Mouse (Mus musculus) ovary, postnatal 10 days (tissue): ENCODE data around the gene Gtpbp2.

Experiments used
- DNase-seq: peaks from one replicate; pipeline ENCODE4 v3.0.0; 2022; ENCODE audit warnings: low spot score

Gene Gtpbp2

DNA sequence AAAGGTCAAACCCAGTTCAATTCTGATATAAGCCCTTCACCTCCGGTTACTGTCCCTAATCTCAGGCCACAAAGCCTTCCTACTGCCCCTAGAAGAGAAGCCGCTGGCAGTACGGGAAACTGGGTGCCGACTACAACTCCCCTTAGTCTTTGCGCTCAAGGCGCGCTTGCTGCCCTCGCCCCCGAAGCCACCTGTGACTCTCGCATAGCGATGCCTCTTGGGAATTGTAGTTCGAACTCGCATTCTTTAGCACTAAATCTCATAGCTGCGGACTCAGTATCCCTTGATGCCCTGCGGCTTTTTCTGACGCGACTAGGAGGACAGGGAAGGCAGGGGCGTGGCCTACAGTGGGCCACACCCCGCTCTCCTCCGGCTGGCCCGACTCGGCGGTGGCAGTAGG, at the start of gene Gtpbp2:
Gene Gtpbp2, plus strand, starts transcription at position 347 of the 400 bp plus-strand sequence.
- no peak for DNase-seq

DNA sequence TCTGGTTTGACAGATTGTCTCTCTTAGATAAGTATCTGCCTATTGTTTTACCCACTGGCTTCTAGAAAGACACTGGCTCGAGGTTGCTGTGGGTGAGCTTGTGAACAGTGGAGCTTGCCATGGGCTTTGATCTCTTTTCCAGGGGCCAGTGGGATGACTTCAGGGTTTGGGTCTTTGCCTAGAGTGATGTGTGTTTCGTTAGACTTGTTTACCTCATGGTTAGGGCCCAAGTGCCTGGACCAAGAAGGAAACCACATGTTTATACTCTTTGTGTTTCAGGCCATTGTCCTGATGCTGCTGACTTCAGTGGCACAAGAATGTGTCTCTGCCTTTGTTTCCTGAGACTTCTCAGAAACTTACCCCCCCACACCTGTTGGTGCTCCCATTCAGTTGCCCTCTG, 45.3 kb upstream of the Gtpbp2 start:
- no peak for DNase-seq

DNA sequence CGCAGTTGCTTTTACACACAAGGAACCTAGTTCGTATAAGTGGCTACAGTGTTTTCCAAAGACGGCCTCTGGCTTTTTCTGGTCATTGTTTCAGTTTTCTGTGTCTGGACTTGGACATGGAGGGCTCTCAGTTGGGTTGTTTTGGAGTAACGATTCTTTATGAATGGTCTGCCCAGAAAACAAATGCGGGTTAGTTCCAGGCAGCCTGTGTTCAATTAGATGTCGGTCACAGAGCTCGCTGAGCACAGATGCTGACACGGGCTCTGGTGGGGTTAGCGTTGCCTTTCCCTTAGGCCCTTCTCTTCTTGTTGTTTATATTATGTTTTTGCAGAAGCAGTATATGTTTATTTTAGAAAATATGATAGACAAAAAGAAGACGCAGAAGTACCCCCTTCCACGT, 44.7 kb upstream of the Gtpbp2 start:
- no peak for DNase-seq

DNA sequence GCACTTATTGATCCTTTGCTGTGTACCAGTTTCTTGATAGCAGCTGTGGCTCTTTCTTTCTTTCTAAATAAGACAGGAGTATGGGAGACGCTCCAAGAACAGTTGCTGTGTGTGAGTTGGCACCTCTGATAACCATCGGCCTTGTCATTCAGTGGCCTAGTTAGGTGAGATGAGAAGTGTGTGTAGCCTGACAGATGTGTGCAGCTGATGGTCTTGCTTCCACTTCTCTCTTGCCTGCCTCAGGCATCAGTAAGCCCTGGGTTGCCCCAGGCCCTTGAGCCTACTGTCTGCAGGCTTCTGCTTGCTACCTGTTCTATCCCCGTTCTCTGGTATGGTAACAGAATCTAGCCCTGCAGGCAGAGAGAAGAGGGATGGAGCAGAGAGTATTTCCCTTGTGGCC, 44.0 kb upstream of the Gtpbp2 start:
- no peak for DNase-seq

DNA sequence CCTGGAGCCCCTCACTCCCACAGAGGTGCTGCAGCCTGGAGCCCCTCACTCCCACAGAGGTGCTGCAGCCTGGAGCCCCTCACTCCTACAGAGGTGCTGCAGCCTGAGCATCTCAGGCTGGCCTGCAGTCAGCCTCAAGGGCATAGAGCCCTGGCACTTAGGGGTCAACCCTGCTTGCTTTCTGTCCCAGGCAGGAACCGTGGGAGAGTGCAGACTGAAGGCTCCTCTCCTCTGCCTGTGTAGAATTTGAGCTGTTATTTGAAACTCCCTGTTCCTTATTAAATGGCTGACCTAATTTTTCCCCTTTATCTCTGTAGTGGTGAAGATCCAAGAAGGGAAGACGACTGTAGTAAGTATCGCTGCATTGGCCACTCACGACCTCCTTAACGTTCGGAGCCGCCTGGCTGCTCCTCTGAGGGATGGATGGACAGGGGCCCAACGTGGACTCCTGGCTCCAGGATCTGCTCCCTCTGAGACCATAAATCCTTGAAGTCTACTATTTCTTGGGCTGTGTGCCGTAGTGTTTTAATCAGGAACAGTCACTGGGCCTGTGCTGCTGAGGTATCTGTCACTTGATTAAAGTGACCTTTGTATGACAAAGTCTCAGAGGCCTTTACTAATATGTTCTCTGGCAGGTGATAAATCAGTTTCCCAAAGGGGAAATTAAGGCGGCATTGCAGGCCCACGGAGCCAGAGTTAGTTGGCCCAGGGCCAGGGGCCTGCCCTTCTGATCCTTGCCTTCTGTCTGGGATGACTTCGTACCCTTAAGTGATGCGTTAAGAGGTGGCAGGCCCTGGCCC, 43.0 kb upstream of the Gtpbp2 start:
- DNase-seq: no peak

DNA sequence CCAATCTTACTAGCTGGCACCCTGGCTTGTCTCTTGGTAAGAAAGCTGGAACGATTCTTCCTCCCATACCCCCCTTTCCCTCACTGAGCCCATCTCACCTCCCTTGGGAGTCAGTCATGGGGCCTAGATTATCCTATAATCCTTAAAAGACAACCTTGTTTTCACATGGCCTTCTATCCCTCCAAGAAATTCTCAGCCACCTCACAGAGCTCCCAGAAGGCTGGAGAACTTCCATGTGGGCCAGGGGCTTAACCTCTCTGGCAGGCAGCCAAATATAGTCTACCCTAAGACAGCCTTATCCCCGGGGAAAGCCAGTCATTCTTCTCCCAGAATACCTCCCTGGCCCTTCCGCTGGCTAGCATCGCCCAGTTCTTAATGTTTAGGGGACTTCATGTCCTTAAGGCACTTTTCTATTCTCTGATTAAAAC, 42.4 kb upstream of the Gtpbp2 start:
- DNase-seq: no peak

DNA sequence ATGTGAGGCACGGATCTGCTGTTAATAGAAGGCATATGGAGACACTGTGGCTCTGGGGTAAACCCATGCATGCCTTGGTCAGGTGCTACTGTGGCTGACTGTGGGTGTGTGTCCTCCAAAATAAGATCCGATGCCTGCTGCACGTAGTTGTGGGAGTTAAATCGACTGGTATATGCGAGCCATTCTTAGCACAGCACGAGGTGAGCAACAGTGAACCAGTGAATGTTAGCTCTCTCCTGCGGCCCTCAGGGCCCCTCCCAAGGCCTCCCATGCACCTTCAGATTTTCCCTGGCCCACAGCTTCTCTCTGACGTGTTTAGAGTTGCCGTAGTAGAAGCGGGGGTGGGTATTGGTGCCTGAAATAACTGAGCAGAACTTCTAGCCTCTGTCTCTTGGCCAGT, 41.2 kb upstream of the Gtpbp2 start:
- no peak for DNase-seq

DNA sequence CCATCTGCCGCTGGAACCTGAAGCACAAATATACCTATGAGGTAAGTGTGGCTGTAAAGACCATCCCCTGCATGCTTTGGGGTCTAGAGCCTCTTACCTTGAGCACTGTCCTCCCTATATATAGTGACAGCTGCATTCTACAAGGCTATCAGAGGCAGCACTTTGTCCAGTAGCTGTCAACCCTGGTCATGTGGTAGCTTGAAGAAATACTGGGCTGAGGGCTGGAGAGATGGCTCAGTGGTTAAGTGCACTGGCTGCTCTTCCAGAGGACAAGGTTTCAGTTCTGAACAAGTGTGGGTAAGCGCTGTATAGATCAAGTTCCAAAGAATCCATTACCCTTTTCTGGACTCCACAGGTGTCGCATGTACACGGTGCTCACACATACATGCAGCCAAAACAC, 38.0 kb upstream of the Gtpbp2 start:
- DNase-seq: no peak

DNA sequence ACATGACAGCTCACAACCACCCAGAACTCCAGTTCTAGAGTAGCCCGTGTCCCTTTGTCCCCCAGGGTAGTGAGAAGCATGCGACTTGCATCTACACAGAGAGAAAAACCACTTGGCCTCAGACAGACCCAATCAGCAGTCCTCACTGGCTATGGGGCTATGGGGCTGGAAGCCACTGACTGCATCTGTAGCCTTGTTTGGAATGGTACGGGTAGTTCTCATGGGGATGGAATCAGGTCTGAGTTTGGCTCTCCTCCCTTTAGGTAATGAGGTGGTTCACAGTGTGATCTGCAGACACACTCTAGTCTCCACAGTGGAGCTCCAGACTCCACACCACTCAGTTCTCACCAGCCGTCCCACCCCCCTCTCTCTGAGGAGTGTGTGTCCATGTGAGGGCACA, 37.5 kb upstream of the Gtpbp2 start:
- DNase-seq: no peak

DNA sequence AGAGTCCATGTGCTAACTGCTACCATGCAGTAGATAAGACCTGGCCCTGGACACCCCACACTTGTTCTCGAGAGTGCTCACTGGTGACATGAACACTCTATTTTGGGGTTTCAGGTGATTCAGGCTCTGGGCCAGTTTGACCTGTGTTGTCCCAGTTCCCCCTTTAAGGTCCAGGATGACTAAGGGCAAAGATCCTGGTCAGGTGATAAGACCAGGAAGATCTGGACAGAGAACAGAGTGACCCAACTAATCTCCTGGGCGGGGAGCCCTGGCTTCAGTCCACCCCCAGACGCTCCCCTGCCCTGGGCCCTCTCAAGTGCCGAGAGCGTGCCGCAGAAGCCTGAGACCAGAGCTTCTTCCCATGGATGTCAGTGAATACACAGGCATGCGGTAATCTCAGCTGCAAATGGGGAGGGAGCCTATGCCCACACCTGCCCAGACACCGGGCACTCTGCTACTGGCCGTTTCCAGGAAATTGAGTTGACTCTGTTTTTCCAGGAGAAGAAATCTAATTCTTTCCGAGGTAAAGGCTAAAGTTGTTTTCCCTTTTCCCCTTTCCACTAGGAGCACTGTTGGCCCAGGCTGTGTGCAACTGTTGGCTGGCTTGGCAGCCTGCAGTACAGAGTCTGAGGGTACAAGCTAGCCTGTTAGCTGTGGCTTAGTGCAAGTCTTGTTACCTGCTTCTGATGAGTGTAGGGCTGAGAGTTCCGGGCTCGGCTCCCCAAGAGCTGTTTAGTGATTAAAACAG, 36.7 kb upstream of the Gtpbp2 start:
- no peak for DNase-seq

DNA sequence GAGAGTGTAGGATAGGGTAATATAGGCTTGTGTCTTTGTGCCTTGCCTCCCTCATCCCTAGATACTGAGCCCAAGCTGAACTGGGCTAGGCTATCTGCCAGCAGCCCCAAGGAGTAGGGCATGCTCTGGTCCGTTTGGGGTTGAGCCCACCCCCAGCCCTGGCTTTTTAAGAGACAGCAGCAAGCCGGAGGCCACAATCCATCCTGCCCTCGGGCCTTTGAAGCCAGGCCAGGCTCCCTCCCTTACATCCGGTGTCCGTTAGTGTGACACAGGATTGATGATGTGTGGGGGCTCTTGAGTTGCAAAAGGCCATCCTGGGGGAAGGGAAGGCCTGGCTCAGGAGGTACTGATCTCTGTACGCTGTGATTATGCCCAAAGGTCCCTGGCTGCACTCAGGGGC, 34.2 kb upstream of the Gtpbp2 start:
- DNase-seq: no peak

DNA sequence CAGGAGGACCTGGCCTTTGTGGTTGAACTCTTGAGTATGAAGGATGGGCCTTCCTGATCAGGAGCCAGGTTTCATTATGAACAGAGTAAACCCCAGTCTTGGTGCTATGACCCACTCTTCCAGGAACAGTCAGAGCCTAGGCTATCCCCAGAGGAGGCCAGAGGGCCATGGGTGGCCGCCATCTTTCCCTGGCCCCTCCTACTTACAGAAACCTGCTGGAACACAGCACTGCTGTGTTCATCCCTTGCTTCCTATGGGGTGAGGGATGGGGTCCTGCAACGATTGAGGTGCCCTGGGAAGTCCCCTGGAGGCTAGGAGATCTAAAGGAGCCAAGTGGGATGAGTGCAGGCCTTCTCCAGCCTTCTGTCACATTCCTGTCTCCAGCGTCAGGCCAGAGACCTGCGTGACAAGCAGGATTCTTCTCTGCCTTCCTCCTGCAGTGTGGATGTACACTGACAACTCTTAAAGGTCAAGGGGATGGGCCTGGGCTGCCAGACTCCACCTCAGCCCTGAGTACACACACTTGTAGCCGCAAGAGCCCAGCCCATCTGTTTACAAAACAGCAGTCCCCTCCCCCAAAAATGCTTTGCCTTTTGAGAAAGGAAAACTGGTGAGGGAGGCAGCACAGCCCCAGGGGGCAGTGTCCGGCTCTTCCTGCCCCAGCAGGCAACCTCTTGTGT, 32.9 kb upstream of the Gtpbp2 start:
- DNase-seq: no peak

DNA sequence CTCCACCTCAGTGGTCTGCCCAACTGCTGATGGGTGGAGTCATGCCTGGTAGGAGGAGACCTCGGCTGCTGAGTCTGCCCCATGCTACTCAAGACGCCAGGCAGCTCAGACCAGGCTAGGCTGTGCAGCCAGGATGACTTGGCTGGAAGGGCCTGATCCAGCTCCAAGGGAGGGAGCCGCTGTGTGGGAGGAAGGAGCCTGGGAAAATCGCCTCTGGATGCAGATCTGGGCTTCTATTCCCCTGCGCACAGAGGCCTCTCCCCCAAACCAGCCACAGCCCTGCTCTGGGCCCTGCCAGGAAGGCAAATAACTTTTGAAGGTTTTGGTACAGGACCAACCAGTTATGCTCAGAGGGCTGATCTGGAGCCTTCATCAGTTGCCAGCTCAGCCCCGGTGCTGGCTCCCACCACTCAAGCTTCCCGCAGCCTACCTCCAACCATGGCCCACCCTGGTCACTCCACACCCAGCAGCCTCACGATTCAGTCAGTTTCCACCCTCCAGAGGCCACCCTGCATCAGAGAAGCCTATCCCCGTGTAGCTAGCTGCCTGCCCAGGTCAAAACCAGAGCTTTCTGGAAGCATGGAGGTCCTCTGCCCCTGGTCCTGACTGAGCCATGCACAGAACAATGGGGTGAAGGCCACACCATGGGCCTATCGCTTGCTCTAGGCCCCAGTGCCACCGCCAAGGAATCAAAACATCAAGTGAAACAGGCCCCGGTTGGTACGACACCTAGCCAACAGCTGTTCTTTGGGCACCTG, 30.9 kb upstream of the Gtpbp2 start:
- no peak for DNase-seq

DNA sequence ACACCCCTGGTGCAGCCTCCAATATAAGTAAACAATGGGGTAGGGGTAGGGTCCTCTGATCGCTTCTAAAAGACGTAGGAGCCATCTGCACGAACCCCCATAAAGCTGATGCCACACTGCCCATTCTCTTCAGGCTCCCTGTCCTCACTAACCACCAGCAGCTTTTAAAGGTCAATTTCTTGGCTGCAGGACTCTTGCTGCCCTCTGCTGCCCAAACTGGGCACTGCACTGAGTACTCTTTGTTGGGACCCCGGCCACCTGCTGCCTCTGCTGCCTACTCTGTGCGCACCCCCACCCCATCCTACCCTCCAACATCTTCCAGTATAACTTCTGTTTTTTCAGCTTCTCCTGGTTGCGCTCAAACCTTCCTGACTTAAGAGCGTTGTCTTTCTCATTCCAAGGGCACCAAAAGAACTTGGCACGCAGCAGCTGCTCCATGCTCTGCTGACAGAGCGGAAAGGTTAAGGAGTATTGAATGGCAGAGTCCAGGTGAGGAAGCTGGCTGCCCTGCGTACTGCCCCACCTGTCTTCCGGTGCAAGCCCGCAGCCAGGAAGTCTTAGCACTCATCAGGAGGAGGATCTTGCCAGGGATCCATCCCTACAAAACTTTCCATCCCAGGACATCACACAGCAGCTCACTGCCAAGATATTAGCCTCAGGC, 28.6 kb upstream of the Gtpbp2 start:
- DNase-seq: peak; percentile 71

DNA sequence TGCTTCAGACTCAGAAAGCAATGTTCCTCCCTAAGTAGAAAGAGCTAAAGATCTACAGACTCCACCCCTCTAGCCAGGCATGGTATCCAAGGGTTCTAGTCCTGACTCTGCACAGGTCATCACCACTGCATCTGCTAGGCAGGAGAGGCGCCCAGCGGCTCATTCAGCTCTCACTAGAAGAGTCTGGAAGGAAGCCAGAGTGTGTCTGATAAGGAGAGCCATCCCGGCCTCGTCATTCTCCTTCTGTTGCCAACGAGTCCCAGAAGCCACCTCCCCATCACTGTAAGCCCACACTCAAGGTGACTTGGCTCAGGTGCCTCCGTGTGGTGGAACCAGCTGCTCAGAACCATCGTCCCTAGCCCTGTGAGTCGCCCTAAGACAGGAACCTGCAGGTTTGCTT, 28.0 kb upstream of the Gtpbp2 start:
- DNase-seq: no peak

DNA sequence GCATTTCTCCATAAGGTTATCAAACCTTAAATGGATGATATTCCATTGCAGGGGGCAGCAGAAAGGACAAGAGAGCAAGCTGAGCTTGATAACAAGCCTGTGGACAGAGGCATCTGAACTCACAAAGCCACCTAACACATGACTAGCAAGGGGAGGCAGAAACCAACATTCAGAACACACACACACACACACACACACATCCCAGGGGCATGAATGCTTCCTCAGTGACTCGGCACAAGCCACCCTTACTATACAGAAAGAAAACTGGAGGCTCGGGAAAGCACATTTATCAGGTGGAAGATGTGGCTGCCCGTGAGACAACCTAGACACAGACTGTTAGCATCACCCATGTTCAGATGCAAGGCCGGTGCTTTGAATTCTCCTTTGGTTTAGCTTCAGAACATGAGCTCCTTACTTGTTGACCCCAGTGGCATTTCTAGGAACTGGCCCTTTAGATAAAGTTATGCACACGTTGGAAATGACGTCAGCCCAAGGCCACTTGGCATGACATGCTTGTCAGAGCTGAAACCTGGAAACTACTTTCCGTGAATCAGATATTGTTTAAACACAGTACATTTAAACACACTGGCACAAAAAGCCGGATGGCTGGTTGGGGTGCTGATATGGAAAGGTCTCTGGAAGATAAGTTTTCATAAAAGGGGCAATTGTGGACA, 22.1 kb upstream of the Gtpbp2 start:
- DNase-seq: no peak

DNA sequence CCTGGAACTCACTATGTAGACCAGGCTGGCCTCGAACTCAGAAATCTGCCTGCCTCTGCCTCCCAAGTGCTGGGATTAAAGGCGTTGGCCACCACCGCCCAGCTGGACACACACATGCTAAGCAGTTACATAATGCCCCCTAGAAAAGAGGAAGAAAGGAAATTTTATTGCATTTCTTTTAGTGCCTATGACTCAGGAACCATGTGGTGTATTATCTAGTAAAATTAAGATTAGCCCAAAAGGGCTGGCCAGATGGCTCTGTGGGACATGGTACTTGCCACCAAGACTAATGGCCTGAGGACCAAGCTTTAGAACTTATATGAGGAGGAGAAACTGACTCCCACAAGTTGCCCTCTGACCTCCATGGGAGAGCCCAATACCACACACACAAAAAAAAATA, 21.0 kb upstream of the Gtpbp2 start:
- no peak for DNase-seq

DNA sequence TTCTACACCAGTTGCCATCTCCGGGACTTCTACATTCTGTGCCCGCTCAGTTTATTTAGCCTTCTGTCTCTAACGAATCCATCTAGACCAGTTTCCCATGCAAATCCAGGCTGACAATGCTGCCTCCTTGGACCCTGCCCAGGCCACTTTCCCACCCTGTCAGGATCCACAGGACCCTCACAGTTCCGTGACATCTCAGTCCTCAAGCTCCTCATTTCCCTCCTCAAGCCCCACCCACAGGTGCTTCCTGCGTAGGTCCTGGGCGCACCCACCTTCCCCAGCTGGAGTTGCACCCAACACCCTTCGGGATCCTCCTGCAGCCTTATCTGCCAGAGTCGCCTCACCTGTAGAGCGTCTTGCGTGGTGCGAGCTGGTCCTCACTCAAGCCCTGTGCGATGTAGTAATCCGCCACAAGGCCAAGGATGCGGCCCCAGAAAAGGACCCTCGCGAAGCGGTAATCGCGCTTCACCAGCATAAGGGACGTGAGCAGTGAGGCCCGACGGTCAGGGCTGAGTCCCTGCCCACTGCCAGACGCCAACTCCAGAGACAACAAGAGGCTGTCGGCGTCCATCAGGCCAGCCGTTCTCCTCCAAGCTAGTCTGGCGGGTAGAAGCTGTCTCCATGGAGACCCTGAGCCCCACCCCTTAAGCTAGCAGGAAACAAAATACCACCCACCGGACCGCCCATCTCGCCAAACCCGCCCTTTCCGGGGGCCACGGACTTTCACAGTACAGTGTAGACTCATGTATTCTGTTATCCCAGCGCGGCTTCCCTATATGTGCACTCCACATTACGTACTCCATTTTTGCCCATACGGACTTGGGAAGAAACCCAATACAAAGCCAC, 17.0 kb upstream of the Gtpbp2 start, which contains the start of gene Rsph9:
Gene Rsph9, minus strand, starts transcription at position 639 of the 846 bp plus-strand sequence.
- DNase-seq: no peak

DNA sequence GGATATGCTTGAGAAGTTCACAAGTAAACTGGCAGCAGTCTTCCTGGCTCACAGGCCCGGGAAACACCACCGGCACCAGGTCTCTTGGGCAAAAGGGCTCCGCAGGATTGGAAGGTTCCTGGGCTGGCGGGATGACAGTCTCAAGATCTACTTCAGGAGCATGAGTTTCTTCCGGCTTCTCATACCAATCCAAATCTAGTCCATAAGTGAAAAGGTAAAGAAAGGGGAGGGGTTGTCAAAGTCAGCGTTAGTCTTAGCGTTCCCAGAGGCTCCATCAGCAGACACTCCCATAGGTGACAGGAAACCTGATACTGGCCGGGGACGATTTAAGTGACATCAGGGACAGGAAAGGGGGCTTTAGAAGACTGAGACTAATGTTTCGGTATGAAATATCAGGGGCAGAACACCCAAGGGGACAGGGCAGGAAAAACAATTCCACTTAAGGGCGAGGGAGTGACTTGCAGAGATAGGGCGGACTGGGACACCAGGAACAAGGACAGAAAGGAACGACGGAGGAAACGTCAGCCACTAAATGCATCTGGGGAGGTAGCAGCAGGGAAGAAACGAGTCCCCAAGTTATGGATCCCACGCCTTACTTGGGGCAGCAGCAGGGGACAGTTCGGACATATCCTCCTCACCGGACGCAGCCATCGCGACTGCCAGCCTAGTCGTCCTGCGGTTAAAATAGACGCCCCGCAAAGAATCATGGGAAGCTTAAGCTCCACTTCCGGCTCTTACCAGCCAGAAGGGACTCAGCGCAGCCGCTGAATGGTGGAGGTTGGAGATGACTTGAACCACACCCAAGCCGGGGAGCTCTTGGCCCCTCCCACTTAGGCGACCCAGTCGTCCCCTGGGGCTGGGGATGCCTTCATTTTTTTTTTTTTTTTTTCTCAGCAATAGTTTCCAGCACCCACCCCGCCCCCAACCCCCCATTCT, 7.7 kb upstream of the Gtpbp2 start, which contains the start of gene Mad2l1bp:
Gene Mad2l1bp, minus strand, starts transcription at position 707 of the 936 bp plus-strand sequence.
- no peak for DNase-seq
